Mouse (Mus musculus): ENCODE data around the gene Tff3. TPM values are rescaled to one million over a fixed set of nuclear protein-coding genes. Genes with fewer than 3 reads are reported as not detected.

The Tff3 gene
- polyA plus RNA-seq, 1 experiment from 2014 or later = not detected

DNA sequence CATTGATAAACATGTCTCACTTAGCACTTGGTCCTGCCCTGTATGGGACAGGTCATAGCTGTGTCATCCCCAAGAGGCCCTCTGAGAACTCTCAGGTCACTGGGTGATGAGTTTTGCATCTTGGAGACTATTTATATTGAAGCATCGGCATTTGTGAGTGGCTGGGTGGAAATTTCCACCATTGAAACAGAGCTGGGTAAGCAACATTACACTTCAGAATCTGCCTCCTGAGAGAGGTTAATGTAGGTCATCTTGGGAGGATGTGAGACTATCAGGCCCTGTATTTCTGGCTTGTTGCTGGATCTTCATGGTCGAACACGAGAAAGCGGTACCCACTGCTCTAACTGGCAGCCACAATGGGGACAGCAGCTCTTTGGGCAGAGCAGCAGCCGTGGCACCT, 54.0 kb downstream of the Tff3 start:
- WGBS = 71% methylated on average over 5 of the region's 5 CpGs
- H3K27ac ChIP-seq (replicated peaks in 1 of 2; ENCODE audit: control insufficient read depth in 1 of 2, insufficient read depth in 1 of 2, low read depth in 2 of 2, low read length in 2 of 2) = peak overlapping the region in 1 of 2 experiments; percentile 85; a peak in 2 of 4 replicates
- peaks cover 50 to 66% of the 10 kb centered on the region in 2 experiments for H3K4me1 ChIP-seq (ENCODE audit: control insufficient read depth in 2 of 2, insufficient read depth in 2 of 2, low read length in 2 of 2)

More for the DNA sequence above, 54.0 kb downstream of the Tff3 start:
- ATAC-seq (ENCODE audit: insufficient number of reproducible peaks, insufficient read depth, low FRiP score, low read depth) = no peak
- Histone ChIP-seq H3K9me3 (ENCODE audit: control insufficient read depth, low read length) (no peaks in the 10 kb centered on the region), H3K4me3 (ENCODE audit: control insufficient read depth in 1 of 2, insufficient read depth in 1 of 2, low read depth in 1 of 2, low read length in 2 of 2) (no peak overlapping the region), H3K36me3 (ENCODE audit: control insufficient read depth, insufficient read depth, low read length) (no peaks in the 10 kb centered on the region), H3K9ac (ENCODE audit: low read length) (no peak overlapping the region), H3K27me3 (ENCODE audit: control insufficient read depth, insufficient read depth, low read length) (no peaks in the 10 kb centered on the region), H3K4me2 (ENCODE audit: low read length) (no peak overlapping the region)

Other genes with a start within 250 kb of the Tff3 start
- 0.32 TPM in 2 replicates for gene Glp1r, start 227.8 kb downstream of the Tff3 start, polyA plus RNA-seq (2014; fragmentation: Nextera tagmentation; extraction: Ambion mirVana)
- not detected in 2 replicates for gene Umodl1, start 175.0 kb downstream of the Tff3 start, polyA plus RNA-seq (2014; fragmentation: Nextera tagmentation; extraction: Ambion mirVana)
- 10.1 and 10.8 TPM in 2 replicates for gene Abcg1, start 72.0 kb downstream of the Tff3 start, polyA plus RNA-seq (2014; fragmentation: Nextera tagmentation; extraction: Ambion mirVana)
- not detected in 2 replicates for gene Tff2, start 14.6 kb upstream of the Tff3 start, polyA plus RNA-seq (2014; fragmentation: Nextera tagmentation; extraction: Ambion mirVana)
- not detected in 2 replicates for gene Tff1, start 35.6 kb upstream of the Tff3 start, polyA plus RNA-seq (2014; fragmentation: Nextera tagmentation; extraction: Ambion mirVana)
- gene Tmprss3, start 69.3 kb upstream of the Tff3 start, polyA plus RNA-seq (2014; fragmentation: Nextera tagmentation; extraction: Ambion mirVana) = 0.09 TPM in 1 of 2 replicates, not detected in the other
- 0.50 TPM in 1 of 2 replicates, not detected in the other for gene Ubash3a, start 78.2 kb upstream of the Tff3 start, polyA plus RNA-seq (2014; fragmentation: Nextera tagmentation; extraction: Ambion mirVana)
- gene Rsph1, start 147.7 kb upstream of the Tff3 start, polyA plus RNA-seq (2014; fragmentation: Nextera tagmentation; extraction: Ambion mirVana) = 1.3 and 1.8 TPM in 2 replicates
- gene Slc37a1, start 157.1 kb upstream of the Tff3 start, polyA plus RNA-seq (2014; fragmentation: Nextera tagmentation; extraction: Ambion mirVana) = 8.0 and 9.1 TPM in 2 replicates

Data from heart, embryonic 14.5 days (tissue).